Mouse (Mus musculus) gastrocnemius, postnatal 25 days (tissue): Measurements from ENCODE around the gene Hspb2. TPM values are rescaled to one million over a fixed set of nuclear protein-coding genes. Genes with fewer than 3 reads are reported as not detected.

Experiments
- DNase-seq: peaks from one replicate; pipeline ENCODE4 v3.0.0; 2022
- total RNA-seq, 2 experiments: library from RNA; stranded (reverse); gene quantifications; 1 replicate in 1 of 2; 2 replicates in 1 of 2; pipeline ENCODE4 v1.2.3; 2021

The Hspb2 gene
- total RNA-seq, 2 experiments from 2014 or later = 106 to 134 TPM

- no peak for DNase-seq
These were observed 1.4 kb downstream of the Hspb2 start for GRCm38 (mm10) chr9:50750706-50751105.

- DNase-seq = no peak
These were observed 5.9 kb downstream of the Hspb2 start, which contains the start of gene 2310030G06Rik for GRCm38 (mm10) chr9:50746214-50746677. 2310030G06Rik (minus strand) TSS chr9:50746536.

DNA sequence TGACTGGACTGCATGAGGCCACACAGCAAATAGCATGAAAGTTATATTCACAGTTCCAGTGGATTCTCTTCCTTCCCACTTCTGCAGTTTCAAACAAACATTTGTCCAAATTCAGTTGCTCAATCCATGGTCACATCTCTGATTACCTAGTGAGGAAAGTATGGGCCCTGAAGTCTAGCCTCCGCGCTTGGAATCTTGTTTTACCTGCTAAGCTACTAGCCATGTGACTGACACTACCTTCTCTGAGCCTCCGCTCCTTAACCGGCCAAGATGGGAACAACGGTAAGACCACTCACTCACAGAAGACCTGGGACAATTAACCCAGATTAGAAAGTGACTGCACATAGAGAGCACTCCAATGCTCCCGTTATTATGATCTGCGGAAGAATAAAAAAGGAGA, 6.3 kb downstream of the Hspb2 start:
- DNase-seq = no peak

DNA sequence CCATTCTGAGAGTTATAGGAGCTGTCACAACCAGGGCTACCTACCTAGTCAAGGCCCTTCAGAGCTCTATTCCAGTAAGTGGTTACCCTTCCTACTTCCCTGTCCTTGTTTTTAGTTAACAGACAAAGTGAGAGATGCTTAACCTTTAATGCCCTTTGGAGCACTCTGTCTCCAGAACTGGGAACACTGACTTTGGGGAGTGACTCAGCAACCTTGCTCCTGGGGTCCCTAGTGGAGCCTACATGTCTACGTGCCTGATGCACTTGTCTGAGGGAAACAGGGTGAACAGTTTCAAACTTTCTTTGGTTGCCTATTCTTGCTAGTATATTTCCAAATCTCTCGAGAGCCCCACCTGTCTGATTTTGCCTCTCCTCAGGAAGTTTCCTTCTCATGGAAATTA, 9.4 kb downstream of the Hspb2 start:
- no peak for DNase-seq

DNA sequence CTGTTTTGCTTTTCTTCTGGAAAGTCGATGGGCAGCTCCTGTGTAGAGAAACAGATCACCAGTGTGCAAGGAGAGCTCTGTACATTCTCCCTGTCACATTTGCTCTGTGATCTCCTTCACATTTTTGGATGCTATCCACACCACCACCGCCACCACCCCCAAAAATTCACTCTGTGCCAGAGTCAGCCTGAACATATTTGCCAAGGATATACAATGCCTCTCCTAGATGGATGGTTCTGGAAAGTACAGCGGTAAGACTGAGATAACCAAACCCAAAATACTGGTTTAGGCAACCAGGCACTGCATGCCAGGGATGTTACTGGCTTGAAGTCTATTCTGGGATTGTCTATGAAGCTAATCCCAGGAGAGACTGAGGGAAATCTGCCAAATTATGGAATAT, 9.9 kb downstream of the Hspb2 start:
- no peak for DNase-seq

DNA sequence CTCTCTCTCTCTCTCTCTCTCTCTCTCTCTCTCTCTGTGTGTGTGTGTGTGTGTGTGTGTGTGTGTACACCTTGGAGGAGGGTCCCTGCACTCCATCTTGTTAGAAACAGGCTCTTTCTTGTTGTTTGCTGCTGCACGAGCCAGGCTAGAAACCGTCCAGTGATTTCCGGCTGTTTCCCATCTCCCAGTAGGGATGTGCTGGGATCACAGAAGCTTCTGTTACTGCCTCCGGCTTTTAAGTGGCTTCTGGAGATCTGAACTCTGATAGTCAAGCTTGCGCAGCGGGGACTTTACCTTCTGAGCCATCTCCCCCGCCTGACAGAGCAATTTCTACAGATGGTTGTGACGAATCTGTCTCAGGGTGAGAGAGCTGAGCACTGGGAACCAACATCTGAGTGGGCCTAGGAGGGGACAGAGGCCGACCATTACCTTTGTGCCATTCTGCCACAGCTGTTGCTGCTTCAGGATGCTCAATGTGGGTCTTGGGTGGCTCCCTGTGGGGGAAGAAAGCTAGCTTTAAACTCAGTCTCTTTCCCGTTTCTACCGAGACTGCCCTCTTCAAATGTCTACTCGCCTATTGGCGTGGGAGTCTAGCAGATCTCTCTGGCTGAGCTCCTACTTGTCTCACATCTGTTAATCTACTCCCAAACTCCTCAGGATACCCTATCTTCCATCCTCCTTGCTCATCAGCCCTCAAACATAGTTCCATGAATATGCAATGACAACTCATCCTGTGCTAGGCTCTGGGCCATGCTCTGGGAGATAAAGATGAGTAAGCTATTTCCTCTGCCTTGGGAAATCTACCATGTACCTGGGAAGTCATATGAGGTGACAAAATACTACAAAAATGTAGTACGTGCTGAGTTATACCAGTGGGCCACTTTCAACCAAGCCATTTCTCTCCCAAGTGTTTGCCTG, 11.0 kb downstream of the Hspb2 start:
- no peak for DNase-seq

DNA sequence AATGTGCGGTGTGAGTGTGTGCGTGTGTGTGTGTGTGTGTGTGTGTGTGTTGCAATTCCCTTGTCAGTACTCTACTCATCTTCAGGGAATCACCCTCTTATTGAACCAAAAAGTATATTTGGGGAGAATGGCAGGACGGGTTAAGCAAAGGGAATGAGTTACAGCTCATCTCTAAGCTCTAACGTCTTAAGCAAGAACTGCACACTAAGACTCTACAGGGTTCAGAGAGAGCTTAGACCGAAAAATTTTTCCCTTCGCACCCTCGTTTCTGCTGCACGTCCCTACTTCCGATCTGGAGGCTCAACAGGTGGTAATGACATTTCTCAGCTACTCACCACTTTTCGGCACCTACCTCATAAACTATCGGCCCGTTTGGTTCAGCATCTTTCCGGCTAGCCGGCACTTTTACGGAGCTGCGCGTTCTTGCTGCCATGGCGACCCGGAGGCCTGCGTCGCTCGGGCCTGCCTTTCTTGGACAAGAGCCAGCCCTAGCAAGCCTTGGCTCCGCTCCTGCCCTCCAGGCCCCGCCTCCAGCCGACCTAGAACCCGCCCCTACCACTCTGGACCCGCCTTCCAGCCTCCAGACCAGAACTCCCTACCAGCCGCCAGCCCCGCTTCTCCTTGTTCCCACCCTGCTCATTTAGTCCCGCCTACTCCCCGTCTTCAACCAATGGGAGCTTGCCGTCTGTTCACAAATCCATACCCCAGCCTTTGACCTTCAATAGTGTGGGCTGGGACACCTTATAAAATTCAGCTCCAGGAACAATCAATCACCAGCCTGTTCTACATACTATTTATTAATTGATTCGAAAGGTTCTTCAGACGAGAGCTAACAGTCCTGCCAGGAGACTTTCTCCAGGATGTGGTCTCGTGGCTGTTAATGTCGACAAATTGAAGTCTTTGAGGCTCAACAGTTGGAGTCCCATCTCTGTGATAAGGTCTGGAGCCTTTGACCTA, 13.0 kb downstream of the Hspb2 start, which contains the start of gene Dixdc1:
Gene Dixdc1 (minus strand): TSS at position 604 of the 957 bp plus-strand sequence.
- peak; percentile 92 for DNase-seq

GRCm38 (mm10) chr9:50734989-50735388, 17.2 kb downstream of the Hspb2 start:
- peak; percentile 25 for DNase-seq

GRCm38 (mm10) chr9:50732560-50732959, 19.6 kb downstream of the Hspb2 start:
- DNase-seq = no peak

DNA sequence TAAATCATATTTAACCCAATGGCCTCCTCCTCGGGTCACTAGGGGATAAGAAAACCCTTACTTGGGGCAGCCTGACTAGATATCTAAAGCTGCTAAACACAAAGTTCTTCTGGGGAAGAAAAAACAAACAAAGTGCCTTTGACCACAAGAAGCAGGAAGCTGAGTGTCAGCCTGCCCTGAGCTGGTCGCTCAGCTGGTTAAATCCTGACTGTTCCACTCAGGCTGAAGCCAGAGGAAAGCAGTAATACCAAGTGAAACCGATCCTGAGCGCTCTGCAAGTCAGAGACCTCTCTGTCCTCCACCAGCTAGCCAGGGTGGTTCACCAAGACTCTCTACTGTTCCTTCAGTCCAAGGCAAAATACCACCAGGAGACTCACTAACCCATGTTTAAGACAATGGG, 22.6 kb downstream of the Hspb2 start:
- DNase-seq = no peak

- peak; percentile 52 for DNase-seq
These were observed 24.1 kb downstream of the Hspb2 start for GRCm38 (mm10) chr9:50727925-50728651.

- DNase-seq = no peak
These were observed 24.8 kb downstream of the Hspb2 start for GRCm38 (mm10) chr9:50727171-50727924.

- no peak for DNase-seq
These were observed 26.1 kb downstream of the Hspb2 start for GRCm38 (mm10) chr9:50725921-50726590.

- DNase-seq = no peak
These were observed 27.4 kb downstream of the Hspb2 start for GRCm38 (mm10) chr9:50724661-50725330.

DNA sequence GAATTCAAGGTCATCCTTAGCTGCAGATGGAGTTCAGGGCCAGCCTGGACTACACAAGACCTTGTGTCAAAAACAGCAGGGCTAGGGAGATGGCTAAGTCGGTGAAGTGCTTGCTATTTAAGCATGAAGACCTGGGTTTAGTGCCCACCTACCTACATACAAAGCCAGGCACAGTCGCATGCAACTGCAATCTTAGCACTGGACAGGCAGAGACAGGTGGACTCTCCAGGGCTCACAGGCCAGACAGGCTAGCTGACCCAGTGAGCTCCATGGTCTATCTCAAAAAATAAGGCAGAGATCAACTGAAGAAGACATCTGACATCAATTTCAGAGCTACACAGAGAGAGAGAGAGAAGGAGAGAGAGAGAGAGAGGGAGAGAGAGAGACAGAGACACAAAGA, 28.0 kb downstream of the Hspb2 start:
- no peak for DNase-seq

GRCm38 (mm10) chr9:50723406-50723805, 28.7 kb downstream of the Hspb2 start:
- DNase-seq = no peak

- no peak for DNase-seq
These were observed 29.7 kb downstream of the Hspb2 start for GRCm38 (mm10) chr9:50722451-50722911.

- no peak for DNase-seq
These were observed 31.1 kb downstream of the Hspb2 start for GRCm38 (mm10) chr9:50721061-50721460.

- no peak for DNase-seq
These were observed 33.3 kb downstream of the Hspb2 start for GRCm38 (mm10) chr9:50718878-50719277.

- DNase-seq = no peak
These were observed 38.0 kb downstream of the Hspb2 start for GRCm38 (mm10) chr9:50714188-50714587.
